Mouse (Mus musculus): Measurements from ENCODE around the gene Bspry.

Bspry gene

GRCm38 (mm10) chr4:62484928-62485327 is 5.1 kb downstream of the Bspry start:
- DNase-seq = no peak

- no peak for DNase-seq
Measured at GRCm38 (mm10) chr4:62485450-62486161, 5.8 kb downstream of the Bspry start.

- no peak for DNase-seq
Measured at GRCm38 (mm10) chr4:62486162-62486696, 6.4 kb downstream of the Bspry start.

- no peak for DNase-seq
Measured at GRCm38 (mm10) chr4:62487172-62487571, 7.3 kb downstream of the Bspry start.

GRCm38 (mm10) chr4:62487914-62488313 is 8.1 kb downstream of the Bspry start:
- no peak for DNase-seq

- DNase-seq = no peak
Measured at GRCm38 (mm10) chr4:62492682-62493081, 12.8 kb downstream of the Bspry start.

- no peak for DNase-seq
Measured at GRCm38 (mm10) chr4:62494230-62494629, 14.4 kb downstream of the Bspry start.

GRCm38 (mm10) chr4:62495946-62496345 is 16.1 kb downstream of the Bspry start:
- no peak for DNase-seq

- DNase-seq = peak; percentile 50
Measured at GRCm38 (mm10) chr4:62496815-62497214, 17.0 kb downstream of the Bspry start.

- peak; percentile 38 for DNase-seq
Measured at GRCm38 (mm10) chr4:62500799-62501198, 20.9 kb downstream of the Bspry start.

GRCm38 (mm10) chr4:62501534-62501933 is 21.7 kb downstream of the Bspry start:
- peak; percentile 49 for DNase-seq

GRCm38 (mm10) chr4:62501964-62502732 is 22.3 kb downstream of the Bspry start:
- peak; percentile 93 for DNase-seq

- peak; percentile 53 for DNase-seq
Measured at GRCm38 (mm10) chr4:62502969-62503368, 23.1 kb downstream of the Bspry start.

- DNase-seq = no peak
Measured at GRCm38 (mm10) chr4:62503374-62503970, 23.6 kb downstream of the Bspry start, which contains the start of gene Hdhd3. Hdhd3 (minus strand) TSS chr4:62503467.

GRCm38 (mm10) chr4:62505991-62506390 is 26.1 kb downstream of the Bspry start:
- no peak for DNase-seq

- DNase-seq = peak; percentile 71
Measured at GRCm38 (mm10) chr4:62506798-62507197, 26.9 kb downstream of the Bspry start.

GRCm38 (mm10) chr4:62508839-62509238 is 29.0 kb downstream of the Bspry start:
- no peak for DNase-seq

GRCm38 (mm10) chr4:62509946-62510345 is 30.1 kb downstream of the Bspry start:
- DNase-seq = no peak

- peak; percentile 31 for DNase-seq
Measured at GRCm38 (mm10) chr4:62513998-62514506, 34.2 kb downstream of the Bspry start.

GRCm38 (mm10) chr4:62514995-62515394 is 35.1 kb downstream of the Bspry start:
- peak; percentile 39 for DNase-seq

- DNase-seq = peak; percentile 64
Measured at GRCm38 (mm10) chr4:62515490-62515889, 35.6 kb downstream of the Bspry start.

GRCm38 (mm10) chr4:62516079-62516478 is 36.2 kb downstream of the Bspry start:
- peak; percentile 76 for DNase-seq

- peak; percentile 43 for DNase-seq
Measured at GRCm38 (mm10) chr4:62516579-62516978, 36.7 kb downstream of the Bspry start.

Measured in cerebellum, adult 9-10 months (tissue).